Mouse (Mus musculus) bone marrow, adult 2 months (tissue): ENCODE measurements at regions not wholly inside any gene's neighbourhood (a gene's known extent, or its start where the extent isn't known, plus 50 kb on each side); places are given as distances from the start of the nearest gene placed in this dataset.

Experiments used
- CTCF ChIP-seq: fragments of 200-500 bp; IDR thresholded peaks from 2 replicates; pipeline ENCODE4 v1.5.1; 2011; ENCODE audit warnings: low read length, control low read depth; ENCODE audit not compliant: control insufficient read depth, insufficient read depth
- POLR2A ChIP-seq: fragments of 200-500 bp; IDR thresholded peaks from 2 replicates; pipeline ENCODE4 v1.6.1; 2011; ENCODE audit warnings: low read depth, mild to moderate bottlenecking, control low read depth, low read length, borderline replicate concordance; ENCODE audit not compliant: control insufficient read depth

DNA sequence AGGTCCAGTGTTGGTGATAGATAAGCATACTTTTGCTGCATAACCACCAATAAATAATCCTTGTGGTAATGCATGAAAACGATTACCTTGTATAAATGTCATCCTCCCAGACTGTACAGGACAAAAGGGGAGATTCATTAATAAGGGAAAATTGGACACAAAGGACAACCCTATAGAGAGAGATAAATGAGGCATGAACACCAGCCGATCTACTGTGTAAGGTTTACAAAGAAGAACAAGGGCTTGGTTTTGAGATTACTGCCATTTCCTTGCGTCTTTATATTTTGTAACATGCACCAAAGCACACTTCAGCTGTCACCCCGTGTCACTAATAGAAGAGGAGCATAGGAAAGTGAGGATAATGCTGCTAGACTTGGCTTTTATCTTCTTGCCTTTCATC is 162.5 kb downstream of the Psat1 start:
- no peak for TF ChIP-seq CTCF
- no peak for TF ChIP-seq POLR2A
